Mouse (Mus musculus) T-cell, adult 2 months (primary cell): ENCODE results near the gene Slc9a3r1.

ENCODE experiments used
- DNase-seq: peaks from one replicate; pipeline ENCODE4 v3.0.0; 2022; ENCODE audit warnings: low spot score

Slc9a3r1 gene

GRCm38 (mm10) chr11:115162832-115163480 lies at the start of gene Slc9a3r1:
TSS of gene Slc9a3r1 (plus strand) at chr11:115163341.
- peak; percentile 99 for DNase-seq

GRCm38 (mm10) chr11:115119409-115119808 lies 43.7 kb upstream of the Slc9a3r1 start:
- no peak for DNase-seq

GRCm38 (mm10) chr11:115128483-115128882 lies 34.7 kb upstream of the Slc9a3r1 start:
- peak; percentile 11 for DNase-seq

GRCm38 (mm10) chr11:115129508-115130126 lies 33.5 kb upstream of the Slc9a3r1 start:
- DNase-seq = no peak

- DNase-seq = no peak
Observed at GRCm38 (mm10) chr11:115131768-115132381, 31.3 kb upstream of the Slc9a3r1 start.

GRCm38 (mm10) chr11:115133800-115134199 lies 29.3 kb upstream of the Slc9a3r1 start, which contains the start of gene Cd300lf:
TSS of gene Cd300lf (minus strand) at chr11:115133992.
- DNase-seq = peak; percentile 16

- DNase-seq = no peak
Observed at GRCm38 (mm10) chr11:115138597-115139262, 24.4 kb upstream of the Slc9a3r1 start.

- DNase-seq = no peak
Observed at GRCm38 (mm10) chr11:115141970-115142369, 21.2 kb upstream of the Slc9a3r1 start.

GRCm38 (mm10) chr11:115147813-115148212 lies 15.3 kb upstream of the Slc9a3r1 start:
- no peak for DNase-seq

- peak; percentile 56 for DNase-seq
Observed at GRCm38 (mm10) chr11:115150741-115151254, 12.3 kb upstream of the Slc9a3r1 start.

GRCm38 (mm10) chr11:115151755-115152429 lies 11.2 kb upstream of the Slc9a3r1 start:
- DNase-seq = no peak

GRCm38 (mm10) chr11:115153088-115153487 lies 10.1 kb upstream of the Slc9a3r1 start:
- DNase-seq = no peak

GRCm38 (mm10) chr11:115153699-115154292 lies 9.3 kb upstream of the Slc9a3r1 start:
- peak; percentile 93 for DNase-seq

GRCm38 (mm10) chr11:115155053-115155634 lies 8.0 kb upstream of the Slc9a3r1 start:
- DNase-seq = peak; percentile 50

GRCm38 (mm10) chr11:115157933-115158719 lies 5.0 kb upstream of the Slc9a3r1 start:
- peak; percentile 87 for DNase-seq

GRCm38 (mm10) chr11:115160016-115160797 lies 2.9 kb upstream of the Slc9a3r1 start:
- DNase-seq = peak; percentile 64

GRCm38 (mm10) chr11:115160883-115161577 lies 2.1 kb upstream of the Slc9a3r1 start:
- DNase-seq = peak; percentile 74

- peak; percentile 47 for DNase-seq
Observed at GRCm38 (mm10) chr11:115161578-115162204, 1.4 kb upstream of the Slc9a3r1 start.
